Mouse (Mus musculus) retina, postnatal 1 day (tissue): Measurements from ENCODE around the gene H2al1g.
"Not testable (repeated sequence)": the region's sequence is repeated elsewhere in the genome, so short reads cannot be mapped to it uniquely, and the experiment has no call there.

Source experiments
- DNase-seq: peaks from one replicate; pipeline ENCODE4 v3.0.0-alpha.2; 2012

H2al1g gene

GRCm38 (mm10) chrX:11317956-11318355 is at the start of gene H2al1g:
H2al1g (plus strand) TSS chrX:11318256.
- DNase-seq = not testable (repeated sequence)

GRCm38 (mm10) chrX:11269074-11269473 is 49.0 kb upstream of the H2al1g start:
- DNase-seq = no peak

- DNase-seq = no peak
Measured at GRCm38 (mm10) chrX:11273190-11273589, 44.9 kb upstream of the H2al1g start.

GRCm38 (mm10) chrX:11277083-11277482 is 41.0 kb upstream of the H2al1g start:
- DNase-seq = no peak

GRCm38 (mm10) chrX:11280741-11281140 is 37.3 kb upstream of the H2al1g start:
- DNase-seq = no peak

- peak; percentile 61 for DNase-seq
Measured at GRCm38 (mm10) chrX:11288306-11288882, 29.7 kb upstream of the H2al1g start.

- DNase-seq = no peak
Measured at GRCm38 (mm10) chrX:11289244-11289643, 28.8 kb upstream of the H2al1g start.

- not testable (repeated sequence) for DNase-seq
Measured at GRCm38 (mm10) chrX:11298957-11299356, 19.1 kb upstream of the H2al1g start, which contains the start of gene H2al1a. H2al1a (plus strand) TSS chrX:11299257.

- DNase-seq = not testable (repeated sequence)
Measured at GRCm38 (mm10) chrX:11302132-11302531, 15.9 kb upstream of the H2al1g start, which contains the start of gene H2al1b. H2al1b (plus strand) TSS chrX:11302432.

- DNase-seq = not testable (repeated sequence)
Measured at GRCm38 (mm10) chrX:11305355-11305754, 12.7 kb upstream of the H2al1g start, which contains the start of gene H2al1c. H2al1c (plus strand) TSS chrX:11305655.

GRCm38 (mm10) chrX:11308524-11308923 is 9.5 kb upstream of the H2al1g start, which contains the start of gene H2al1d:
H2al1d (plus strand) TSS chrX:11308824.
- DNase-seq = not testable (repeated sequence)

GRCm38 (mm10) chrX:11311634-11312033 is 6.4 kb upstream of the H2al1g start, which contains the start of gene H2al1e:
H2al1e (plus strand) TSS chrX:11311934.
- not testable (repeated sequence) for DNase-seq

- DNase-seq = not testable (repeated sequence)
Measured at GRCm38 (mm10) chrX:11314858-11315257, 3.2 kb upstream of the H2al1g start, which contains the start of gene H2al1f. H2al1f (plus strand) TSS chrX:11315158.

GRCm38 (mm10) chrX:11321192-11321591 is 3.1 kb downstream of the H2al1g start, which contains the start of gene H2al1h:
H2al1h (plus strand) TSS chrX:11321492.
- not testable (repeated sequence) for DNase-seq

GRCm38 (mm10) chrX:11324359-11324758 is 6.3 kb downstream of the H2al1g start, which contains the start of gene H2al1i:
H2al1i (plus strand) TSS chrX:11324659.
- DNase-seq = not testable (repeated sequence)

- DNase-seq = not testable (repeated sequence)
Measured at GRCm38 (mm10) chrX:11327522-11327921, 9.5 kb downstream of the H2al1g start, which contains the start of gene H2al1j. H2al1j (plus strand) TSS chrX:11327822.

- peak; percentile 8 for DNase-seq
Measured at GRCm38 (mm10) chrX:11345762-11346161, 27.7 kb downstream of the H2al1g start.

GRCm38 (mm10) chrX:11346756-11347155 is 28.7 kb downstream of the H2al1g start:
- no peak for DNase-seq

- DNase-seq = no peak
Measured at GRCm38 (mm10) chrX:11360823-11361222, 42.8 kb downstream of the H2al1g start.

- DNase-seq = no peak
Measured at GRCm38 (mm10) chrX:11361261-11361660, 43.2 kb downstream of the H2al1g start.

- peak; percentile 48 for DNase-seq
Measured at GRCm38 (mm10) chrX:11363890-11364289, 45.8 kb downstream of the H2al1g start.

- no peak for DNase-seq
Measured at GRCm38 (mm10) chrX:11365151-11365550, 47.1 kb downstream of the H2al1g start.
